Mouse (Mus musculus) C2C12 (cell line): ENCODE data around the gene Gsta2. TPM values are rescaled to one million over a fixed set of nuclear protein-coding genes. Genes with fewer than 3 reads are reported as not detected.

Experiments
- H3K27me3 ChIP-seq: one replicate; pipeline ENCODE4 v1.6.1; 2011; ENCODE audit not compliant: control insufficient read depth, insufficient read depth, insufficient read length
- H3K36me3 ChIP-seq: one replicate; pipeline ENCODE4 v1.6.1; 2011; ENCODE audit not compliant: control insufficient read depth, insufficient read depth
- H3K4me3 ChIP-seq: one replicate; pipeline ENCODE4 v1.5.1; 2011; ENCODE audit warnings: mild to moderate bottlenecking, control low read depth; ENCODE audit not compliant: poor library complexity, insufficient read depth, severe bottlenecking
- H3K79me2 ChIP-seq: one replicate; pipeline ENCODE4 v1.6.1; 2011; ENCODE audit not compliant: control insufficient read depth, insufficient read depth
- H3K79me3 ChIP-seq: one replicate; pipeline ENCODE4 v1.6.1; 2011; ENCODE audit warnings: low read depth, control low read depth
- H3ac ChIP-seq: one replicate; pipeline ENCODE3; 2011; ENCODE audit warnings: low read depth; ENCODE audit not compliant: control insufficient read depth, insufficient read length
- CEBPB ChIP-seq: IDR thresholded peaks from one replicate; pipeline ENCODE4 v1.6.1; 2011; ENCODE audit warnings: low read depth, mild to moderate bottlenecking, control low read depth, moderate library complexity
- CTCF ChIP-seq: IDR thresholded peaks from one replicate; pipeline ENCODE4 v1.5.1; 2011; ENCODE audit not compliant: control insufficient read depth, insufficient read depth, insufficient read length
- FOSL1 ChIP-seq: IDR thresholded peaks from one replicate; pipeline ENCODE4 v1.8.0; 2011; ENCODE audit warnings: mild to moderate bottlenecking, low read length; ENCODE audit not compliant: poor library complexity, insufficient read depth, severe bottlenecking
- MAX ChIP-seq: IDR thresholded peaks from one replicate; pipeline ENCODE4 v1.6.1; 2011; ENCODE audit warnings: mild to moderate bottlenecking, control low read depth
- MYOD1 ChIP-seq: IDR thresholded peaks from one replicate; pipeline ENCODE4 v1.6.1; 2011; ENCODE audit warnings: low read depth; ENCODE audit not compliant: control insufficient read depth, insufficient read length
- MYOG ChIP-seq: IDR thresholded peaks from one replicate; pipeline ENCODE4 v1.6.1; 2011; ENCODE audit not compliant: control insufficient read depth, insufficient read length; ENCODE audit errors: extremely low read depth
- USF1 ChIP-seq: IDR thresholded peaks from one replicate; pipeline ENCODE4 v1.6.1; 2011; ENCODE audit warnings: low read depth, mild to moderate bottlenecking, control low read depth, moderate library complexity
- polyA plus RNA-seq: library from polyadenylated mRNA; unstranded; fragments of >200 nt; fragmentation: generic; extraction: Trizol; gene quantifications from one replicate; pipeline ENCODE4 v1.2.1, GENCODE M21; 2012; ENCODE audit warnings: missing spikeins

The Gsta2 gene
- polyA plus RNA-seq, 1 experiment: 0.09 TPM

DNA sequence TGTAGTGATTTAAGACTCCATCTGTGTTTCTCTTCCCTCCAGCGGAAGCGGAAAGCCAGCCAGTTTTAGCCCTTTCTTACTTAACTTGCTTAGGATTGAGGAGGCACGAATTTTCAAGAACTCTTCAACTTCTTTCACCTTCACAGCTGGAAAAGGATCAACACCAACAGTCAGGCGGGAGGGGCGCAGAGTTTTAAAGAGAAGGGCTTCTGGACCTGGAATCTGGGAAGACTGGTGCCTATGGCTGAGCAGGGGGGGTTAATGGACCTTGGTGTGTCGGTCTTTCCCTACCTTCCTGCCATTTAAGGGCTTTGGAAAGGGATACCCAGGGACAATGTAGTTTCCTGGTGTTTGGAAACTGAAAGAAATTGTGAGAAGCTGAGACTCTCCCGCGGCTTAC is 22.0 kb upstream of the Gsta2 start:
- no peaks in the 10 kb centered on the region for H3K79me3 ChIP-seq
- no peak overlapping the region for H3K4me3 ChIP-seq
- no peak for TF ChIP-seq MAX
- no peak for TF ChIP-seq MYOD1
- TF ChIP-seq CEBPB: no peak
- TF ChIP-seq FOSL1: no peak
- no peak for TF ChIP-seq MYOG
- H3K36me3 ChIP-seq: no peaks in the 10 kb centered on the region
- no peaks in the 10 kb centered on the region for H3K27me3 ChIP-seq
- H3ac ChIP-seq: no peak overlapping the region
- no peaks in the 10 kb centered on the region for H3K79me2 ChIP-seq

DNA sequence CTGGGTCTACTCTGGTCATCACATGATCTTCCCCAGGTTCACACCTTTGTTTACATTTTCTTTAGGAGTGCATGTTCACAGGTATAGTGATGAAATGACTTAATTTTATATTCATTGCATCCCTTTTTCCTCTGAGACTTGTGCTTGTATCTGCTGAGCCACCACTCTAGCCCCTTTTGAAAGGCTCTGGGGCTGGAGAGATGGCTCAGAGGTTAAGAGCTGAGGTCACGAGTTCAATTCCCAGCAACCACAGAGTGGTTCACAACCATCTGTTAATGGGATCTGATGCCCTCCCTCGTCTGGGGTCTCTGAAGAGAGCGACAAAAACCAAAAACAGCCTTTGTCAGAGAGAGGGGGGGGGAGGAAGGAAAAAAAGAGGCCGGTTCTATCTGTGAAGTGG is 19.9 kb upstream of the Gsta2 start:
- Histone ChIP-seq H3K36me3 (no peaks in the 10 kb centered on the region), H3K27me3 (no peaks in the 10 kb centered on the region), H3K4me3 (no peak overlapping the region), H3K79me2 (no peaks in the 10 kb centered on the region), H3K79me3 (no peaks in the 10 kb centered on the region), H3ac (no peak overlapping the region)
- TF ChIP-seq MYOD1 (no peak), CTCF (no peak), MAX (no peak), USF1 (no peak)

DNA sequence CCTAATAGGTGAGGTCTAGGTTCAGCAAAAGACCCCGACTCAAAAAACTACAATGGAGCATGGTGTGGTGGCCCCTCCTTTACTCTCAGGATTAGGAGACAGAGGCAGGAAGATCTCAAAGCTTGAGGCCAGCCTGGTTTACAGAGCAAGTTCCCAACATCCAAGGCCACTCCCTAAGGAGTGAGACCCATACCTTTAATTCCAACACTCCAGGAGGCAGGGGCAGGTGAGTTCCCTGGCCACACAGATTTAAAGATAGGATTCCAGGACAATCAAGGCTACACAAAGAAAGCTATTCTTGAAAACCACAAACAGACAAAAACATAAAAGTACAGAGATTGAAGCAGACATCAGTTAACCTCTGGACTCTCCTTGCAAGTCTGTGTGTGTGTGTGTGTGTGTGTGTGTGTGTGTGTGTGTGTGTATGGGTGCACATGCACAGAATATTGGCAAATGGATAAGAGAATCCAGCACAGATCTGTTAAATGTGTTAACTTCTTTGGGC is 19.3 kb upstream of the Gsta2 start:
- Histone ChIP-seq H3ac (no peak overlapping the region), H3K79me3 (no peaks in the 10 kb centered on the region), H3K79me2 (no peaks in the 10 kb centered on the region), H3K4me3 (no peak overlapping the region), H3K27me3 (no peaks in the 10 kb centered on the region), H3K36me3 (no peaks in the 10 kb centered on the region)
- TF ChIP-seq MAX (no peak), CEBPB (no peak), MYOD1 (no peak), CTCF (no peak), USF1 (no peak), MYOG (no peak), FOSL1 (no peak)

DNA sequence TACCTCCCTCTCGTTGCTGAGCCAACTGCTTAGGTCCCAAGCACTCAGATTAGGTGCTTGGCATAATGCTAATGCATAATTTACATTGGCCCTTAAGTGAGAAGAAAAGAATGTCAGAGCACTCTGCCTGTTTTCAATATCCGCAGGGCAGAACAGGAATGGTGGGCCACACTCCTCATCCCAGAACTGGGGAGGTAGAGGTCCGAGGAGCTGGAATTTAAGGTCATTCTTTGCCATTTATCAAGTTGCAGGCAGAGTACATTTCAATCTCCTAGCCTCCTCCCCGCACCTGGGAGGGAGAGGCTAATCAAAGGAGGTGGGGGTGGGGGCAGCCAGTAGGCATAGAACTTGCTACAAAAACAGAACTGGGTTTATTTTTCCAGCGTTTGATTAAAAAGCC is 18.8 kb upstream of the Gsta2 start:
- no peaks in the 10 kb centered on the region for H3K27me3 ChIP-seq
- no peaks in the 10 kb centered on the region for H3K36me3 ChIP-seq
- no peak for TF ChIP-seq CTCF
- TF ChIP-seq CEBPB: no peak
- no peak for TF ChIP-seq MAX
- no peak for TF ChIP-seq MYOG
- TF ChIP-seq FOSL1: no peak
- TF ChIP-seq USF1: no peak
- TF ChIP-seq MYOD1: no peak
- H3K4me3 ChIP-seq: no peak overlapping the region
- no peaks in the 10 kb centered on the region for H3K79me3 ChIP-seq
- H3ac ChIP-seq: no peak overlapping the region
- no peaks in the 10 kb centered on the region for H3K79me2 ChIP-seq

DNA sequence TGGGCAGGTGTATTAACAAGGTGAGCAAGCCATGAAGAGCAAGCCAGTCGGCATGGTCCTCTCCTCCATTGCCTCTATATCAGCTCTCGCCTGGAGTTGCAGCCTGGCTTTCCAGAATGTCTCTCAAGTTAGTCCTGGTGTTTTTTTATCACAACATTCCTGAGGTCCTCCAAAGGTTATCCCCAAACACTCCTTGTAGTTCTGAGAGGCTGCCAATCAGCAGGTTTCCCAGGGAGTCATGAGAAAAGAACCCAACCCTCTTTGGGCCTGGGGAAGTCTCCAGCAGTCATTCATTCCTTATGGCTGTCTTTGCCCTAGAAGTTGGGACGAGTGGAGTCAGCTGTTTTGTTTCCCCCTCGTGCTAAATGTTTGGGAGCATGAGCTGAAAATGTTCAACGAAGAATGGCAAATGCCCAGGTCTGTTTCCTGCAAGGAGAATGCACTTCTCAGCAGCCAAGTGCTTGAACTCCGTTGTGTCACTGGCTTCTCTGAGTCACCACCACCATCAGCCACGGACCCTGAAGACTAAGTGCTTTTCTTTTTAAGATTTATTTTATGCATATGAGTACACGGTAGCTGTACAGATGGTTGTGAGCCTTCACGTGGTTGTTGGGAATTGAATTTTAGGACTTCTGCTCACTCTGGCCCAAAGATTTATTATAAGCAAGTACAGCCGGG is 17.4 kb upstream of the Gsta2 start:
- no peaks in the 10 kb centered on the region for H3K79me3 ChIP-seq
- H3K4me3 ChIP-seq: no peak overlapping the region
- H3K36me3 ChIP-seq: no peaks in the 10 kb centered on the region
- H3K27me3 ChIP-seq: no peaks in the 10 kb centered on the region
- no peaks in the 10 kb centered on the region for H3K79me2 ChIP-seq
- H3ac ChIP-seq: no peak overlapping the region
- TF ChIP-seq MYOD1 (no peak), MAX (no peak), USF1 (no peak), FOSL1 (no peak), CEBPB (no peak), MYOG (no peak), CTCF (no peak)

DNA sequence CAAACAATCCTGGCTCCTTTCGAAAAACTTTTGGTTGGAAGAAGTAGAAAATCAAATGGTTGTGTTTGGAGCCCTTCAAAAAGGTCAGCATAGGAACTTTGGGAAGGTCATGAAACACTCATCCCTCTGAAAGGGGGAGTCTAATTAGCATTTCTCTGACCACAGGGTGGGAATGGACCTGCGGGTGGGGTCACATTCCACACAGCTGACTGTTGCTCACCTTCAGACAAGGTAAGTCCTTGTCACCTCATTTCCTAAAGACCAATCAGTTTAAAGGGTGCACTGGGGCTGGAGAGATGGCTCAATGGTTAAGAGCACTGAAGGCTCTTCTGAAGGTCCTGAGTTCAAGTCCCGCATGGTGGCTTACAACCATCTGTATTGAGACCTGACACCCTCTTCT is 15.9 kb upstream of the Gsta2 start:
- no peak overlapping the region for H3K4me3 ChIP-seq
- no peaks in the 10 kb centered on the region for H3K27me3 ChIP-seq
- H3ac ChIP-seq: no peak overlapping the region
- TF ChIP-seq CTCF: no peak
- no peak for TF ChIP-seq FOSL1
- TF ChIP-seq MYOG: no peak
- TF ChIP-seq CEBPB: no peak
- no peak for TF ChIP-seq MAX
- TF ChIP-seq MYOD1: no peak
- no peak for TF ChIP-seq USF1
- no peaks in the 10 kb centered on the region for H3K36me3 ChIP-seq
- no peaks in the 10 kb centered on the region for H3K79me2 ChIP-seq
- no peaks in the 10 kb centered on the region for H3K79me3 ChIP-seq
